Mouse (Mus musculus) limb, embryonic 15.5 days (tissue): ENCODE measurements around the gene Otub2. TPM values are rescaled to one million over a fixed set of nuclear protein-coding genes. Genes with fewer than 3 reads are reported as not detected.

ENCODE experiments used
- ATAC-seq: fragments of 200-750 bp; cut with Nextera tagmentation; 2 replicates; pipeline ENCODE4 v1.8.0; 2017; ENCODE audit warnings: low read depth, moderate TSS enrichment; ENCODE audit not compliant: insufficient number of reproducible peaks, low FRiP score, low TSS enrichment
- H3K27ac ChIP-seq: fragments of 300-500 bp; sonication (generic); 2 replicates; pipeline ENCODE4 v1.5.1; 2015; ENCODE audit warnings: moderate library complexity, mild to moderate bottlenecking, inconsistent platforms
- H3K27me3 ChIP-seq: fragments of 300-500 bp; sonication (generic); 2 replicates; pipeline ENCODE4 v1.6.1; 2015; ENCODE audit warnings: inconsistent platforms
- H3K36me3 ChIP-seq: fragments of 300-500 bp; sonication (generic); 2 replicates; pipeline ENCODE4 v1.6.1; 2015; ENCODE audit warnings: inconsistent platforms
- H3K4me1 ChIP-seq: fragments of 300-500 bp; sonication (generic); 2 replicates; pipeline ENCODE4 v1.6.1; 2015; ENCODE audit warnings: inconsistent platforms
- H3K4me2 ChIP-seq: fragments of 300-500 bp; sonication (generic); 2 replicates; pipeline ENCODE4 v1.6.1; 2015; ENCODE audit warnings: mild to moderate bottlenecking, inconsistent platforms
- H3K4me3 ChIP-seq: fragments of 300-500 bp; sonication (generic); 2 replicates; pipeline ENCODE4 v1.5.1; 2015; ENCODE audit warnings: mild to moderate bottlenecking, inconsistent platforms
- H3K9ac ChIP-seq: fragments of 300-500 bp; sonication (generic); 2 replicates; pipeline ENCODE4 v1.6.1; 2015; ENCODE audit warnings: inconsistent platforms
- H3K9me3 ChIP-seq: fragments of 300-500 bp; sonication (generic); 2 replicates; pipeline ENCODE4 v1.6.1; 2016; ENCODE audit warnings: inconsistent platforms
- WGBS: fragments of 180-500 bp; shearing (Covaris S2); methylation state at CpG from one replicate; pipeline ENCODE4 v1.1.7; 2015; 5-methylcytosine and 5-hydroxymethylcytosine counted together
- polyA plus RNA-seq: library from polyadenylated mRNA; unstranded; fragments of >200 nt; fragmentation: Nextera tagmentation; extraction: Ambion mirVana; gene quantifications from 2 replicates; pipeline ENCODE4 v1.2.1, GENCODE M21; 2015

Otub2 gene
- polyA plus RNA-seq, result 9.8 and 10.8 TPM in 2 replicates

DNA sequence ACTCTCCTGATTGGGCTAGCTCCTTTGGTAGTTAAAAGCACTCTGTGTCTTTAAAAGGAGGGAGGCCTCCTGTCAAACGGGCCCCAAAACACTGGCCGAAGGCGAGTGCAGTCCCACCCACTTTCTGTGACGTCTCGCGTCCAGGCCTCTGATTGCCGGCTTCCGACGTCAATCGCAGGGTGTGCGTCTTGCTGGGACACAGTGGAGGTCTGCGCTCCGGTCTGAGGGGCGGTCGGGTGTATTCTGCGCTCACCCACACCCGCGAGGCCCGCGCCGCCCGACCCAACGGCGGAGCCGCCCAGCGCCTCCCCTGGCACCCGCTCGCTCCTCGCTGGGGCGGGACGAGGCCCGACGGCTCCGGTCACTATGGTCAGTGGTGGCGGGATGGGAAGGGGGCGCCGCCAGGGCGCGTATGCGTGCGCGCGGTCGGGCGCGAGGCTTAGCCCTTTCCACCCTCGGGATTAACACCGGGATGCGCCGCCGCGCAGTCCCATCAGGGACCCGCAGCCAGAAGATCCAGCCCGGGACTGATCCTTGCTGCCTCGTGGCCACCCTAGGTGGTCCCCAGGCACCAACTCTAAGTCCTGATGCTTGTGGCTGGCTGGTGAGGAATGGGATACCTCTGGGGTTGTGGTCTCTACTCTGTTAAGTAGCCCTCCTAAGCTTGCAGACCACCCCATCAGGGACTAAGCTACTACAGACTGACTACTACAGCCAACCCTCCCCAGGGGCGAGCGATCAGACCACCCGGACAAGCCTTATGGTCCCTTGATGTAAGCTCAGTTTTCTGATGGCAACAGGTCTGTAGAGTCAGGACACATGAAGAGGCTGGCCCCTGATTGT, at the start of gene Otub2:
Gene Otub2, plus strand, starts transcription at position 178 of the 843 bp plus-strand sequence.
- WGBS, result under 1% methylated on average over 58 of the region's 58 CpGs
- H3K4me2 ChIP-seq, result peak within 1 kb of the TSS; percentile 77
- H3K9ac ChIP-seq, result peak within 1 kb of the TSS; percentile 89
- H3K9me3 ChIP-seq, result no peaks in the 10 kb centered on the region
- H3K27me3 ChIP-seq, result no peaks in the 10 kb centered on the region
- H3K27ac ChIP-seq, result peak within 1 kb of the TSS; percentile 59
- H3K4me1 ChIP-seq, result peaks cover 14% of the 10 kb centered on the region
- H3K4me3 ChIP-seq, result peak within 1 kb of the TSS; percentile 85
- ATAC-seq, result peak; percentile 97
- H3K36me3 ChIP-seq, result no peaks in the 10 kb centered on the region

GRCm38 (mm10) chr12:103341212-103341611, 47.3 kb upstream of the Otub2 start:
- no peak for ATAC-seq
- WGBS, result 79% methylated on average over 5 of the region's 5 CpGs

GRCm38 (mm10) chr12:103343456-103343855, 45.0 kb upstream of the Otub2 start:
- WGBS, result 71% methylated on average over 8 of the region's 8 CpGs
- H3K4me1 ChIP-seq, result no peaks in the 10 kb centered on the region
- no peak overlapping the region for H3K9ac ChIP-seq
- no peaks in the 10 kb centered on the region for H3K9me3 ChIP-seq
- H3K4me3 ChIP-seq, result no peak overlapping the region
- H3K36me3 ChIP-seq, result no peaks in the 10 kb centered on the region
- no peak overlapping the region for H3K27ac ChIP-seq
- no peak overlapping the region for H3K4me2 ChIP-seq
- ATAC-seq, result no peak
- no peaks in the 10 kb centered on the region for H3K27me3 ChIP-seq

More at GRCm38 (mm10) chr12:103341212-103341611, 47.3 kb upstream of the Otub2 start:
- H3K4me1 ChIP-seq, result no peaks in the 10 kb centered on the region
- no peaks in the 10 kb centered on the region for H3K36me3 ChIP-seq
- H3K4me3 ChIP-seq, result no peak overlapping the region
- no peak overlapping the region for H3K4me2 ChIP-seq
- no peak overlapping the region for H3K9ac ChIP-seq
- no peaks in the 10 kb centered on the region for H3K27me3 ChIP-seq
- H3K27ac ChIP-seq, result no peak overlapping the region
- H3K9me3 ChIP-seq, result no peaks in the 10 kb centered on the region

DNA sequence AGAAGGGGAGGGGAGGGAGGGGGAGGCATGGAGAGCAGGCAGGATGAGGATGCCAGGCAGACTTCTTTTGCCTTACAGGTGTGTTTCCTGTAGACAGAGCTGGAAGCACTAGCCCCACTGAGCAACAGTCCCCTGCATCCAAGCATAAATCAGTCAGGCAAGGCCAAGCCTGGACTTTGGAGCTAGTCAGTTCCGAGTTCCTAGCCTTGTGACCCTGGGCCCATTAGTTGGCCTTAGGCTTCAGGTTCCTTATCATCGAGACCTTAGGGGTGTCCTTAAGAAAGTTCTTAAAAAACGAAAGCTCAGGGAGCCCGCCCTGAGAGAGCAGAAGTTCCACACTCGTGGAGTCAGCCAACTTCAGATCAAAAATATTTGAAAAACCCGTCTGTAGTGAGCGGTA, 43.5 kb upstream of the Otub2 start:
- H3K4me2 ChIP-seq, result no peak overlapping the region
- no peaks in the 10 kb centered on the region for H3K36me3 ChIP-seq
- WGBS, result 82% methylated on average over 7 of the region's 7 CpGs
- no peak overlapping the region for H3K4me3 ChIP-seq
- H3K9ac ChIP-seq, result no peak overlapping the region
- no peaks in the 10 kb centered on the region for H3K27me3 ChIP-seq
- no peak overlapping the region for H3K27ac ChIP-seq
- H3K4me1 ChIP-seq, result no peaks in the 10 kb centered on the region
- no peaks in the 10 kb centered on the region for H3K9me3 ChIP-seq
- ATAC-seq, result no peak

DNA sequence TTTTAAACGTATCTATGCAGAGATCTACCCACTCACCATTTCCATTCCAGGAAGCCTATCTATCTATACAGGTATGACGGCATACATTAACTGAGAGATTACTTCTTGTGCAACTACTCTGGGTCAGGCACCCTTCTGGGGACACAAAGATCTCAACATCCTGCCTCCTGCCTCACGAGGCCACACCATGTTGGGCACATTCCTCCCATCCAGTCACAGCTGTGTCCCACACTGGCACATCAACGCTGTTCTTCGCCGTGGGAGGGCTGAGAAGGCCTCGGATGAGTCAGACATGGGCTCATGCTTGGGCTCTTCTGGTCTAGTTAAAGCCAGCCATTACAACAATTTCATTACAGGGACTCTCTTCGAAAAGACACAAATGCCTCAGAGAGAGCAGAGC, 41.5 kb upstream of the Otub2 start:
- 75% methylated on average over 8 of the region's 8 CpGs for WGBS
- no peaks in the 10 kb centered on the region for H3K27me3 ChIP-seq
- no peak for ATAC-seq
- no peak overlapping the region for H3K4me3 ChIP-seq
- H3K9ac ChIP-seq, result no peak overlapping the region
- no peak overlapping the region for H3K27ac ChIP-seq
- H3K4me1 ChIP-seq, result no peaks in the 10 kb centered on the region
- H3K4me2 ChIP-seq, result no peak overlapping the region
- H3K36me3 ChIP-seq, result no peaks in the 10 kb centered on the region
- no peaks in the 10 kb centered on the region for H3K9me3 ChIP-seq

- H3K27ac ChIP-seq, result no peak overlapping the region
- H3K4me1 ChIP-seq, result no peaks in the 10 kb centered on the region
- H3K9ac ChIP-seq, result no peak overlapping the region
- H3K27me3 ChIP-seq, result no peaks in the 10 kb centered on the region
- ATAC-seq, result no peak
- no peaks in the 10 kb centered on the region for H3K9me3 ChIP-seq
- H3K36me3 ChIP-seq, result no peaks in the 10 kb centered on the region
- WGBS, result 55% methylated on average over 5 of the region's 5 CpGs
- H3K4me2 ChIP-seq, result no peak overlapping the region
- H3K4me3 ChIP-seq, result no peak overlapping the region
These were observed 41.1 kb upstream of the Otub2 start for GRCm38 (mm10) chr12:103347406-103347805.

- Histone ChIP-seq H3K27me3 (no peaks in the 10 kb centered on the region), H3K4me2 (no peak overlapping the region), H3K9ac (no peak overlapping the region), H3K9me3 (no peaks in the 10 kb centered on the region), H3K4me1 (no peaks in the 10 kb centered on the region), H3K4me3 (no peak overlapping the region), H3K27ac (no peak overlapping the region), H3K36me3 (no peaks in the 10 kb centered on the region)
- 6% methylated on average over 3 of the region's 3 CpGs for WGBS
- ATAC-seq, result no peak
These were observed 40.0 kb upstream of the Otub2 start for GRCm38 (mm10) chr12:103348506-103348905.

- Histone ChIP-seq H3K27ac (no peak overlapping the region), H3K9me3 (no peaks in the 10 kb centered on the region), H3K36me3 (no peaks in the 10 kb centered on the region), H3K4me2 (no peak overlapping the region), H3K9ac (no peak overlapping the region), H3K27me3 (no peaks in the 10 kb centered on the region), H3K4me1 (no peaks in the 10 kb centered on the region), H3K4me3 (no peak overlapping the region)
- 90% methylated on average over 6 of the region's 6 CpGs for WGBS
- ATAC-seq, result no peak
These were observed 35.7 kb upstream of the Otub2 start for GRCm38 (mm10) chr12:103352735-103353134.

GRCm38 (mm10) chr12:103353538-103353937, 34.9 kb upstream of the Otub2 start:
- Histone ChIP-seq H3K4me3 (no peak overlapping the region), H3K9ac (no peak overlapping the region), H3K27ac (no peak overlapping the region), H3K9me3 (no peaks in the 10 kb centered on the region), H3K36me3 (no peaks in the 10 kb centered on the region), H3K4me2 (no peak overlapping the region), H3K4me1 (no peaks in the 10 kb centered on the region), H3K27me3 (no peaks in the 10 kb centered on the region)
- 10% methylated on average over 5 of the region's 5 CpGs for WGBS
- no peak for ATAC-seq

GRCm38 (mm10) chr12:103355746-103356414, 32.6 kb upstream of the Otub2 start, which contains the start of gene Asb2:
Asb2 (minus strand) TSS chr12:103356001.
- no peak within 1 kb of the TSS for H3K27ac ChIP-seq
- no peaks in the 10 kb centered on the region for H3K27me3 ChIP-seq
- no peaks in the 10 kb centered on the region for H3K9me3 ChIP-seq
- no peaks in the 10 kb centered on the region for H3K36me3 ChIP-seq
- 64% methylated on average over 14 of the region's 14 CpGs for WGBS
- no peak within 1 kb of the TSS for H3K9ac ChIP-seq
- H3K4me1 ChIP-seq, result no peaks in the 10 kb centered on the region
- no peak for ATAC-seq
- no peak within 1 kb of the TSS; the same call in 1 of the 2 replicates for H3K4me3 ChIP-seq
- no peak within 1 kb of the TSS for H3K4me2 ChIP-seq

DNA sequence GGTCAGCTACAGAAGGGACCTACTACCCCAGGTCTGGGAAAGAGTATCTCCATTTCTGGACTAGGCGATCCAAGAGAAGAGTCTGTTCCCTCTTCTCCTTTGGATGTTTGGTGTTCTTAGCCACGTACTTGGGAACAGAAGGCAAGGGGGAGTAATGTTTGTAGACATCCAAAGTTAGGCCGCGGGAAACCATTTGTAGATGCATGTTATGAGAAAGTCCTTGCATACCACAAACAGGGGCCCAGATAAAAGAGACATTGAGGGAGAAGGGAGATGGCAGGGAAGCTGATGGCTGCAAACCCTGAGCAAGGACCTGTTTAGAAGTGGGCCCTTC, 32.1 kb upstream of the Otub2 start:
- Histone ChIP-seq H3K4me1 (no peaks in the 10 kb centered on the region), H3K36me3 (no peaks in the 10 kb centered on the region), H3K4me3 (no peak overlapping the region), H3K9me3 (no peaks in the 10 kb centered on the region), H3K9ac (no peak overlapping the region), H3K4me2 (no peak overlapping the region), H3K27ac (no peak overlapping the region), H3K27me3 (no peaks in the 10 kb centered on the region)
- 93% methylated on average over 4 of the region's 4 CpGs for WGBS
- ATAC-seq, result no peak

GRCm38 (mm10) chr12:103358216-103358615, 30.3 kb upstream of the Otub2 start:
- Histone ChIP-seq H3K9ac (no peak overlapping the region), H3K9me3 (no peaks in the 10 kb centered on the region), H3K4me1 (no peaks in the 10 kb centered on the region), H3K36me3 (no peaks in the 10 kb centered on the region), H3K4me2 (no peak overlapping the region), H3K27me3 (no peaks in the 10 kb centered on the region), H3K4me3 (no peak overlapping the region), H3K27ac (no peak overlapping the region)
- WGBS, result 77% methylated on average over 8 of the region's 8 CpGs
- ATAC-seq, result no peak
